Mouse (Mus musculus) hematopoietic stem cell, adult 5-6 weeks (primary cell): ENCODE measurements at regions not wholly inside any gene's neighbourhood (a gene's known extent, or its start where the extent isn't known, plus 50 kb on each side); places are given as distances from the start of the nearest gene placed in this dataset.
A peak's percentile ranks its signal among the peaks of the same experiment; 100 is the strongest.

Source experiments
- ATAC-seq, 2 experiments: fragments of 125-278 bp in 1 of 2; replicated peaks in 1 of 2; 2 replicates each; pipeline ENCODE4 v1.8.0; 2016 to 2017; ENCODE audit warnings: inconsistent platforms in 2 of 2, mild to moderate bottlenecking in 2 of 2, moderate number of reproducible peaks in 2 of 2, low read depth in 1 of 2, moderate TSS enrichment in 1 of 2; ENCODE audit not compliant: low FRiP score in 2 of 2, poor library complexity in 2 of 2, severe bottlenecking in 2 of 2, insufficient read depth in 1 of 2, low TSS enrichment in 1 of 2

- no peak for ATAC-seq
These were observed 54.7 kb downstream of the Hes1 start for GRCm38 (mm10) chr16:30118876-30119275.

- ATAC-seq = no peak
These were observed 56.4 kb downstream of the Hes1 start for GRCm38 (mm10) chr16:30120330-30121265.

GRCm38 (mm10) chr16:30121596-30121995 is 57.4 kb downstream of the Hes1 start:
- ATAC-seq = no peak

- no peak for ATAC-seq
These were observed 58.3 kb downstream of the Hes1 start for GRCm38 (mm10) chr16:30122211-30123070.

- no peak for ATAC-seq
These were observed 62.8 kb downstream of the Hes1 start for GRCm38 (mm10) chr16:30127015-30127414.

GRCm38 (mm10) chr16:30128787-30129186 is 64.6 kb downstream of the Hes1 start:
- peak in 1 of 2 experiments; percentile 36; a peak in 1 of 4 replicates for ATAC-seq

- no peak for ATAC-seq
These were observed 65.3 kb downstream of the Hes1 start for GRCm38 (mm10) chr16:30129218-30130112.

- ATAC-seq = no peak
These were observed 65.9 kb downstream of the Hes1 start for GRCm38 (mm10) chr16:30130113-30130471.

GRCm38 (mm10) chr16:30132086-30132485 is 67.9 kb downstream of the Hes1 start:
- no peak for ATAC-seq

- ATAC-seq = no peak
These were observed 70.5 kb downstream of the Hes1 start for GRCm38 (mm10) chr16:30134642-30135165.

- no peak for ATAC-seq
These were observed 72.7 kb downstream of the Hes1 start for GRCm38 (mm10) chr16:30136849-30137248.

- no peak for ATAC-seq
These were observed 73.6 kb downstream of the Hes1 start for GRCm38 (mm10) chr16:30137812-30138211.

- ATAC-seq = no peak
These were observed 80.8 kb downstream of the Hes1 start for GRCm38 (mm10) chr16:30144818-30145464.

GRCm38 (mm10) chr16:30145465-30146207 is 81.5 kb downstream of the Hes1 start:
- peak; percentile 53 to 63; a peak in 3 of 4 replicates for ATAC-seq

GRCm38 (mm10) chr16:30146208-30146525 is 82.0 kb downstream of the Hes1 start:
- ATAC-seq = no peak

GRCm38 (mm10) chr16:30147296-30147695 is 83.1 kb downstream of the Hes1 start:
- no peak for ATAC-seq
